Mouse (Mus musculus) heart, adult 2 months (tissue): ENCODE measurements around the gene Smarcb1. TPM values are rescaled to one million over a fixed set of nuclear protein-coding genes. Genes with fewer than 3 reads are reported as not detected.

ENCODE experiments used
- DNase-seq, 2 experiments: peaks; one replicate each; pipeline ENCODE4 v3.0.0; 2021
- H3K27ac ChIP-seq: fragments of 200-600 bp; 2 replicates; pipeline ENCODE4 v1.8.1; 2022
- H3K27me3 ChIP-seq: fragments of 200-500 bp; 2 replicates; pipeline ENCODE4 v1.6.1; 2012; ENCODE audit warnings: mild to moderate bottlenecking, low read length, inconsistent platforms, mixed read lengths; ENCODE audit not compliant: control insufficient read depth, insufficient read depth
- H3K36me3 ChIP-seq: fragments of 200-500 bp; 2 replicates; pipeline ENCODE4 v1.6.1; 2012; ENCODE audit warnings: low read length, inconsistent platforms; ENCODE audit not compliant: control insufficient read depth, insufficient read depth
- H3K4me1 ChIP-seq: fragments of 200-500 bp; 2 replicates; pipeline ENCODE4 v1.6.1; 2011; ENCODE audit warnings: low read length; ENCODE audit not compliant: control insufficient read depth, insufficient read depth
- H3K4me3 ChIP-seq: fragments of 200-600 bp; 2 replicates; pipeline ENCODE4 v1.8.1; 2022
- H3K79me2 ChIP-seq: fragments of 200-500 bp; replicated peaks from 2 replicates; pipeline ENCODE4 v1.6.1; 2012; ENCODE audit warnings: mild to moderate bottlenecking, inconsistent platforms, low read length, moderate library complexity, mixed read lengths; ENCODE audit not compliant: control insufficient read depth, insufficient read depth
- H3K9ac ChIP-seq: fragments of 200-500 bp; 2 replicates; pipeline ENCODE4 v1.6.1; 2012; ENCODE audit warnings: low read depth, mild to moderate bottlenecking, control low read depth, inconsistent platforms, low read length, mixed read lengths
- CTCF ChIP-seq: fragments of 200-600 bp; IDR thresholded peaks from 2 replicates; pipeline ENCODE4 v1.8.1; 2022; ENCODE audit warnings: antibody characterized with exemption, mild to moderate bottlenecking, moderate library complexity
- EP300 ChIP-seq: fragments of 200-500 bp; IDR thresholded peaks from 2 replicates; pipeline ENCODE4 v1.6.1; 2011; ENCODE audit warnings: low read depth, low read length, control low read depth; ENCODE audit not compliant: insufficient read depth
- POLR2A ChIP-seq: fragments of 200-500 bp; IDR thresholded peaks from 2 replicates; pipeline ENCODE4 v1.6.1; 2011; ENCODE audit warnings: mild to moderate bottlenecking, low read depth, low read length, control low read depth; ENCODE audit not compliant: insufficient read depth
- WGBS: fragments of 180-500 bp; shearing (Covaris S2); methylation state at CpG from one replicate; pipeline ENCODE4 v1.1.7; 2018; 5-methylcytosine and 5-hydroxymethylcytosine counted together
- intact Hi-C: fragments of 180-260 bp; cut with DNase I; formaldehyde crosslinking; loops from one replicate; pipeline ENCODE4 v1.15.1; 2025
- polyA plus RNA-seq: library from polyadenylated mRNA; depleted of rRNA; stranded (reverse); fragments of >200 nt; gene quantifications from 2 replicates; pipeline ENCODE4 v1.2.3, GENCODE M21; 2012
- total RNA-seq, 2 experiments: library from RNA; stranded (reverse); gene quantifications; 2 replicates each; pipeline ENCODE4 v1.2.3; 2021

Smarcb1 gene
- total and polyA plus RNA-seq, 3 experiments: 20.0 to 23.3 (median 21.1) TPM

DNA sequence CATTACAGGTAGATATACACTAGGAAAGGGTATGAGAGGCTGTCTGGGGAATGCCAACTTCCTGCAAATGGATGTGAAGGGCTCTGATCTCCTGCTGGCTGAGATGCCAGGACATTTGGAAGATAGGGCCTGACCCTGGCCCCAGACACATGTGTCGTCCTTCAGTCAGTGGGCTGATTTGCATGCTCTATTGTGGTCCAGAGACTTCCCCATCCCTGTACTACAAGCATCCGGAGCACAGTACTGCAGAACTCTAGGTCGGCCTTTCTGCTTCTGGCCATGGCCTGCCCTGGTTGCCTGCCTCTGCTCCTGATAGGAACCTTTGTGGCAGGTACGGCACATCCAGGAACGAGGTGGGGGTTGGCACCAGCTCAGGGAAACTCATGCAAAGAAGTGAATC is 26.7 kb upstream of the Smarcb1 start:
- TF ChIP-seq CTCF (no peak), EP300 (no peak), POLR2A (no peak)
- 81% methylated on average over 5 of the region's 5 CpGs for WGBS
- intact Hi-C loops: no loop called here
- Histone ChIP-seq H3K9ac (no peak overlapping the region), H3K27ac (no peak overlapping the region), H3K27me3 (no peaks in the 10 kb centered on the region), H3K4me1 (peaks cover 2% of the 10 kb centered on the region), H3K79me2 (no peaks in the 10 kb centered on the region), H3K36me3 (no peaks in the 10 kb centered on the region), H3K4me3 (no peak overlapping the region)
- peak in 1 of 2 experiments; percentile 8 for DNase-seq

DNA sequence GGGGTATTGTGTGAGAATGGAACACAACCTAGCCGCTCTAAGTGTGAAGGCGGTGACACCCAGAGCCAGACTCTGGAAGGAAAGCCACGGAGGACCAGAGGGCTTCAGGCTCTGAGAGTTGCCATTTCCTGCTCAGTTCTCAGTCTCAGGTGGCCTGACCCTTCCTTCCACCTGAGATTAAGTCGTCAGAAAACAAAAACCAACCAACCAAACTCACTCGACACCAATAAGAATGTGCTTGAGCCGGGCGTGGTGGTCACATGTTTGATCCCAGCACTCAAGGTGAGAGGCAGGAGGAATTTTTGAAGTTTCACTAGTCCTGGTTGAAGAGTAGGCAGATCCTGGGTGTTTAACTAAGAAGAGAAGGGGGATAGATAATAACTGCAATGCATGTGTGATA is 24.5 kb upstream of the Smarcb1 start:
- Histone ChIP-seq H3K4me1 (peaks cover 2% of the 10 kb centered on the region; the same call in 1 of the 2 replicates), H3K9ac (no peak overlapping the region), H3K4me3 (no peak overlapping the region), H3K27ac (no peak overlapping the region), H3K36me3 (no peaks in the 10 kb centered on the region), H3K79me2 (no peaks in the 10 kb centered on the region), H3K27me3 (no peaks in the 10 kb centered on the region)
- TF ChIP-seq EP300 (no peak), CTCF (no peak), POLR2A (no peak)
- peak in 1 of 2 experiments; percentile 11 for DNase-seq
- intact Hi-C loops: no loop called here
- 85% methylated on average over 7 of the region's 7 CpGs for WGBS

DNA sequence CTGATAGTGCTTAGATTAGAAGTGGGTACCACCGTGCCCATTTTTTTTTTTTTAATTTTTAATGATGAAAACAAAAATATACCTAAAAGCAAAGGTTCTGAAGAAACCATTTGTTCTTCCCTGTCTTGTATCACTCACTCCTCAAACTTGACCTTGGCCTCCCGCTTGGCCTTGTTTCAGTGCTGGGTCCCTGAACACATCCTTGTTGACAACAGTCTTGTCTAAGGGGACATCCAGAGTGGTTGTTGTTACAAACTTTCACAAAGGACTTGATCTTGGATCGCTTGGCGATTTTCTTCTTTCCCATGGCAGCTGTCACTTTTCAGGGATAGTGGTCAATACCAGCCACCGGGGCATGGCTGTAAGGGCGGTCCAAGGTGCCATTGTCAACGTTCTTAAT is 23.8 kb upstream of the Smarcb1 start:
- Histone ChIP-seq H3K27me3 (no peaks in the 10 kb centered on the region), H3K27ac (no peak overlapping the region), H3K4me3 (no peak overlapping the region), H3K9ac (no peak overlapping the region), H3K36me3 (no peaks in the 10 kb centered on the region), H3K79me2 (no peaks in the 10 kb centered on the region), H3K4me1 (peaks cover 2% of the 10 kb centered on the region; the same call in 1 of the 2 replicates)
- DNase-seq: peak in 1 of 2 experiments; percentile 11
- 93% methylated on average over 7 of the region's 7 CpGs for WGBS
- TF ChIP-seq EP300 (no peak), POLR2A (no peak), CTCF (no peak)
- intact Hi-C loops: no loop called here

DNA sequence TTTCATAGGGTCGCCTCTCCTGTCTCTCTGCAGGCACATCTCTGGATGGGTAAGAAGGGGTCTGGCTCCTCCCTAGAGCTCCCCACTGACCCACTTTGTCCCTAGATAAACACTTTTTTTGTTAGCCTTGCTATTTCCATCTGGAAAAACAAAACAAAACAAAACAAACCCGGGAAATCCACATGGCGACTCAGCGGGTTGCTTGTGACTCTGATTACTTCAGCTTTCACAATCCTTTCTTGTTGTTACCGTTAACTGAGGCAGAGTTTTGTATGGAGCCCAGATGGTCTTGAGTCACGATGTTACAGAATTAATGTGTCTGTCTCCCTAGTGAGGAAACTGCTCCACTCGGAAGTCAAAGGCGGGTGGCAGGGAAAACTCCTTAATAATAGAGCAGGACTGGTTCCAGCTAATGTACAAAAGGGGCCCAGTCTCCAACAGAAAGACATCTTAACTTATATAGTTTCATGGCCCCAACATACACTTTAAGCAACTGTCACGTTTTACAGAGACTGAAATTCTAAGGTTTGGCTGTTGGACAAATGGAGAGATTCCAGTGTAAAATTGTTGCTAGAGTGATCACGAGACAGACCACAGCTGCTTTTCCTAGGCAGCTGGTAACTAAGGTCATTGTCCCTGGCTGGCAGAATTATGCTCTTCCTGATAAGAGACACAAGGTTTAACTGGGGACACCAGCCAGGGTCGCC is 22.8 kb upstream of the Smarcb1 start:
- Histone ChIP-seq H3K27me3 (no peaks in the 10 kb centered on the region), H3K36me3 (no peaks in the 10 kb centered on the region), H3K4me3 (no peak overlapping the region), H3K79me2 (no peaks in the 10 kb centered on the region), H3K4me1 (peaks cover 2% of the 10 kb centered on the region; the same call in 1 of the 2 replicates), H3K27ac (peak overlapping the region; percentile 32), H3K9ac (no peak overlapping the region)
- 16% methylated on average over 11 of the region's 11 CpGs for WGBS
- intact Hi-C loops: no loop called here
- peak; percentile 30 to 34 for DNase-seq
- TF ChIP-seq EP300 (no peak), POLR2A (no peak), CTCF (no peak)

DNA sequence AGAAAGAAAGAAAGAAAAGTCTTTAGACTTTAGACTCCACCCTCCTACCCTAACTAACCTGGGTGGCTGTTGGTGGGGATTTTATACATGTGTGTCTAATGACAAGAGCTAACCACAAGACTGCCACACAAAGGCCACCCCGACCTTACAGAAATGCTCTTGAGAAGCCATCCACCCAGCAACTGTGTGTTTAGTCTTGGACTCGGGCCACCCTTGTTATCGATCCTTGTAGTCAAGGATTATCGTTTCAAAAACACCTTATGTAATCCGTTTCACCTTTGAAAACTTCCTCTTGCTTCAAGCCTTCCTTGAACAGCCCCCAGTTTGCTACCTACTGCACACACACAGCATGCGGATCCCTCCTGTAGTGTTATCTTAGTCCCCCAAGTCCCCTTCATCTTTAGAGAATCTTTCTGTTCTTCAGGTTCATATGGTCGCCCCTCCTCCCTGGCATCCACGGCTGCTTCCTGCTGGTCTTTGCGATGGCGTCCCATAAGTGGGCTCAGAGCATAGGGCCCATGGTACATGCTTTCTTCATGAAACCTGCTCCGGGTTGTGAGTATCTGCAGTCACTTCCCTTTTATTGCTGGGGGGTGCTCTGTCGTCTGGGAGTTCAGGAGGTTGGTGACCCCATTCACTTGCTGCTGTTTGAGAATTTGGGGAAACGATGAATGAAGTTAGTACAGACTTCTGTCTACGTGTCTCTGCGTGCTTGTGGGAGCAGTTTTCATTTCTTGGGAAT is 21.5 kb upstream of the Smarcb1 start, which contains the start of gene Vpreb3:
Vpreb3 (plus strand) TSS at position 322 of the 742 bp plus-strand sequence.
- peak within 1 kb of the TSS; percentile 32 for H3K27ac ChIP-seq
- peaks cover 4% of the 10 kb centered on the region for H3K4me1 ChIP-seq
- no peak within 1 kb of the TSS for H3K4me3 ChIP-seq
- peak in 1 of 2 experiments; percentile 10 for DNase-seq
- H3K27me3 ChIP-seq: no peaks in the 10 kb centered on the region
- H3K79me2 ChIP-seq: no peaks in the 10 kb centered on the region
- no peaks in the 10 kb centered on the region for H3K36me3 ChIP-seq
- WGBS: 78% methylated on average over 15 of the region's 15 CpGs
- TF ChIP-seq POLR2A: no peak
- no peak for TF ChIP-seq EP300
- TF ChIP-seq CTCF: no peak
- H3K9ac ChIP-seq: no peak within 1 kb of the TSS
- intact Hi-C loops: no loop called here
